Mouse (Mus musculus): Measurements from ENCODE around the gene Brdt. TPM values are rescaled to one million over a fixed set of nuclear protein-coding genes. Genes with fewer than 3 reads are reported as not detected.

The Brdt gene
- polyA plus RNA-seq, 1 experiment from 2014 or later, result 1.0 TPM

DNA sequence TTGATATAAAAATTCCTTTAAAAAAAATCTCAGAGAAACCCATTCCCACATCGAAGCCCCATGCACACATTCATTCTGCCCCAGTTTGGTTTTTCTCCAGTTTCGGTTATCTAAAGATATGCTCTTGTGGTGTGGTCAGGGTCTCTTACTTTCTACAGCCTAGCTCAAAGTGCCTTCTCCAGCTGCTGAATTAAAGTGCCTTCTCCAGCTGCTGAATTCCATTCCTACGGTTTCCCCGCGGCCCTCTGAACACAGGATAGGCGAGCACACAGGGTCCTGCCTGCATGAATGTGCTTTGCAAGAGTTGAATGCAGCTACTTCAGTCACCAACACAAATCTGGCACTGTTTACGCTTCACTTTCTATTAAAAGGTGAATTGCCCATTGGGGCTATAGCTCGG, 41.0 kb upstream of the Brdt start:
- WGBS, result 40% methylated on average over 8 of the region's 8 CpGs
- Histone ChIP-seq H3K4me2 (ENCODE audit: low read depth, low read length) (peak overlapping the region; percentile 94), H3K9ac (ENCODE audit: low read depth, low read length) (peak overlapping the region; percentile 91; the same call in 1 of the 2 replicates), H3K4me1 (ENCODE audit: control insufficient read depth, insufficient read depth, low read length) (no peaks in the 10 kb centered on the region), H3K9me3 (ENCODE audit: control insufficient read depth, low read length) (no peaks in the 10 kb centered on the region), H3K27ac (ENCODE audit: low read length) (peak overlapping the region; percentile 39), H3K4me3 (ENCODE audit: low read length) (peak overlapping the region; percentile 89; the same call in 1 of the 2 replicates), H3K27me3 (replicated peaks; ENCODE audit: control insufficient read depth, insufficient read depth, low read length) (no peaks in the 10 kb centered on the region), H3K36me3 (ENCODE audit: control insufficient read depth, insufficient read depth, low read length) (no peaks in the 10 kb centered on the region)
- no peak for ATAC-seq

DNA sequence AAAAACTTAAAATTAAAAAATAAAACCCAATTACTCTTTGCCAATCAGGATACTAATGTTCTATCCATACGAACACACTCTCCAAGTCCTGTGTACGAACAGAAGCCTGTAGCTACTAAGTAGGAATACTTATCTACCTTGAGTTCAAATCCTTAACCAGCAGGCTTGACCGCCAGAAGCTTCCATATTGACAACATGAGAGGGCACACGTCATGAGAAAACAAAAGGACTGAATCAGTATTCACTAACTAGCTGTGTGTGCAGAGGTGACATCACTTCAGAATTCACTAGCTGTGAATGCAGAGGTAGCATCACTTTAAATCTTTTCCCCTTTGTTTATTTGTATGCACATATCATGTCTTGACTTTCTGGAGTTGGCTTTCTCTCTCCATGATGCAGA, 36.9 kb upstream of the Brdt start:
- H3K27ac ChIP-seq (ENCODE audit: low read length), result no peak overlapping the region
- H3K4me2 ChIP-seq (ENCODE audit: low read depth, low read length), result no peak overlapping the region
- ATAC-seq, result no peak
- H3K4me1 ChIP-seq (ENCODE audit: control insufficient read depth, insufficient read depth, low read length), result peaks cover 8% of the 10 kb centered on the region
- 92% methylated on average over 4 of the region's 4 CpGs for WGBS
- no peaks in the 10 kb centered on the region for H3K9me3 ChIP-seq (ENCODE audit: control insufficient read depth, low read length)
- H3K27me3 ChIP-seq (replicated peaks; ENCODE audit: control insufficient read depth, insufficient read depth, low read length), result no peaks in the 10 kb centered on the region
- H3K9ac ChIP-seq (ENCODE audit: low read depth, low read length), result no peak overlapping the region
- no peak overlapping the region for H3K4me3 ChIP-seq (ENCODE audit: low read length)
- no peaks in the 10 kb centered on the region for H3K36me3 ChIP-seq (ENCODE audit: control insufficient read depth, insufficient read depth, low read length)

GRCm38 (mm10) chr5:107295061-107295816, 35.7 kb upstream of the Brdt start:
- no peaks in the 10 kb centered on the region for H3K27me3 ChIP-seq (replicated peaks; ENCODE audit: control insufficient read depth, insufficient read depth, low read length)
- no peak overlapping the region for H3K4me3 ChIP-seq (ENCODE audit: low read length)
- ATAC-seq, result peak; percentile 77
- no peak overlapping the region for H3K9ac ChIP-seq (ENCODE audit: low read depth, low read length)
- H3K4me1 ChIP-seq (ENCODE audit: control insufficient read depth, insufficient read depth, low read length), result peaks cover 8% of the 10 kb centered on the region
- H3K36me3 ChIP-seq (ENCODE audit: control insufficient read depth, insufficient read depth, low read length), result no peaks in the 10 kb centered on the region
- no peaks in the 10 kb centered on the region for H3K9me3 ChIP-seq (ENCODE audit: control insufficient read depth, low read length)
- H3K4me2 ChIP-seq (ENCODE audit: low read depth, low read length), result no peak overlapping the region
- no peak overlapping the region for H3K27ac ChIP-seq (ENCODE audit: low read length)
- 38% methylated on average over 8 of the region's 8 CpGs for WGBS

- Histone ChIP-seq H3K4me1 (ENCODE audit: control insufficient read depth, insufficient read depth, low read length) (peaks cover 8% of the 10 kb centered on the region), H3K27me3 (replicated peaks; ENCODE audit: control insufficient read depth, insufficient read depth, low read length) (no peaks in the 10 kb centered on the region), H3K4me2 (ENCODE audit: low read depth, low read length) (peak overlapping the region; percentile 26; the same call in 1 of the 2 replicates), H3K4me3 (ENCODE audit: low read length) (no peak overlapping the region), H3K9me3 (ENCODE audit: control insufficient read depth, low read length) (no peaks in the 10 kb centered on the region), H3K27ac (ENCODE audit: low read length) (no peak overlapping the region), H3K36me3 (ENCODE audit: control insufficient read depth, insufficient read depth, low read length) (no peaks in the 10 kb centered on the region), H3K9ac (ENCODE audit: low read depth, low read length) (no peak overlapping the region)
- ATAC-seq, result peak; percentile 94
- 64% methylated on average over 16 of the region's 16 CpGs for WGBS
These were observed 35.0 kb upstream of the Brdt start for GRCm38 (mm10) chr5:107295817-107296511.

GRCm38 (mm10) chr5:107296512-107297322, 34.2 kb upstream of the Brdt start:
- Histone ChIP-seq H3K4me2 (ENCODE audit: low read depth, low read length) (peak overlapping the region; percentile 26; the same call in 1 of the 2 replicates), H3K9me3 (ENCODE audit: control insufficient read depth, low read length) (no peaks in the 10 kb centered on the region), H3K36me3 (ENCODE audit: control insufficient read depth, insufficient read depth, low read length) (no peaks in the 10 kb centered on the region), H3K9ac (ENCODE audit: low read depth, low read length) (no peak overlapping the region), H3K27me3 (replicated peaks; ENCODE audit: control insufficient read depth, insufficient read depth, low read length) (no peaks in the 10 kb centered on the region), H3K27ac (ENCODE audit: low read length) (no peak overlapping the region), H3K4me3 (ENCODE audit: low read length) (no peak overlapping the region), H3K4me1 (ENCODE audit: control insufficient read depth, insufficient read depth, low read length) (peaks cover 8% of the 10 kb centered on the region)
- WGBS, result 42% methylated on average over 9 of the region's 9 CpGs
- no peak for ATAC-seq

- Histone ChIP-seq H3K27me3 (replicated peaks; ENCODE audit: control insufficient read depth, insufficient read depth, low read length) (no peaks in the 10 kb centered on the region), H3K36me3 (ENCODE audit: control insufficient read depth, insufficient read depth, low read length) (no peaks in the 10 kb centered on the region), H3K9me3 (ENCODE audit: control insufficient read depth, low read length) (no peaks in the 10 kb centered on the region), H3K4me3 (ENCODE audit: low read length) (no peak overlapping the region), H3K27ac (ENCODE audit: low read length) (no peak overlapping the region), H3K4me2 (ENCODE audit: low read depth, low read length) (no peak overlapping the region), H3K9ac (ENCODE audit: low read depth, low read length) (no peak overlapping the region), H3K4me1 (ENCODE audit: control insufficient read depth, insufficient read depth, low read length) (peaks cover 16% of the 10 kb centered on the region)
- ATAC-seq, result no peak
- 60% methylated on average over 11 of the region's 11 CpGs for WGBS
These were observed 32.1 kb upstream of the Brdt start for GRCm38 (mm10) chr5:107298854-107299253.

- WGBS, result 40% methylated on average over 11 of the region's 11 CpGs
- peak overlapping the region; percentile 15; the same call in 1 of the 2 replicates for H3K4me2 ChIP-seq (ENCODE audit: low read depth, low read length)
These were observed 27.6 kb upstream of the Brdt start for GRCm38 (mm10) chr5:107303350-107303861.

GRCm38 (mm10) chr5:107304117-107304825, 26.7 kb upstream of the Brdt start:
- Histone ChIP-seq H3K27ac (ENCODE audit: low read length) (no peak overlapping the region), H3K36me3 (ENCODE audit: control insufficient read depth, insufficient read depth, low read length) (no peaks in the 10 kb centered on the region), H3K9ac (ENCODE audit: low read depth, low read length) (no peak overlapping the region), H3K4me1 (ENCODE audit: control insufficient read depth, insufficient read depth, low read length) (peaks cover 10% of the 10 kb centered on the region; the same call in 1 of the 2 replicates), H3K27me3 (replicated peaks; ENCODE audit: control insufficient read depth, insufficient read depth, low read length) (no peaks in the 10 kb centered on the region), H3K9me3 (ENCODE audit: control insufficient read depth, low read length) (no peaks in the 10 kb centered on the region), H3K4me3 (ENCODE audit: low read length) (no peak overlapping the region), H3K4me2 (ENCODE audit: low read depth, low read length) (no peak overlapping the region)
- ATAC-seq, result no peak
- 38% methylated on average over 13 of the region's 13 CpGs for WGBS

More at GRCm38 (mm10) chr5:107303350-107303861, 27.6 kb upstream of the Brdt start:
- Histone ChIP-seq H3K27ac (ENCODE audit: low read length) (no peak overlapping the region), H3K27me3 (replicated peaks; ENCODE audit: control insufficient read depth, insufficient read depth, low read length) (no peaks in the 10 kb centered on the region), H3K36me3 (ENCODE audit: control insufficient read depth, insufficient read depth, low read length) (no peaks in the 10 kb centered on the region), H3K4me3 (ENCODE audit: low read length) (no peak overlapping the region), H3K9ac (ENCODE audit: low read depth, low read length) (no peak overlapping the region), H3K9me3 (ENCODE audit: control insufficient read depth, low read length) (no peaks in the 10 kb centered on the region), H3K4me1 (ENCODE audit: control insufficient read depth, insufficient read depth, low read length) (peaks cover 8% of the 10 kb centered on the region; the same call in 1 of the 2 replicates)
- peak; percentile 72 for ATAC-seq

Measured in intestine, embryonic 16.5 days (tissue).